Mouse (Mus musculus) ES-Bruce4 (cell line): ENCODE results near the gene Obscn.

Source experiments
- CTCF ChIP-seq: IDR thresholded peaks from one replicate; pipeline ENCODE4 v1.8.1; 2011; ENCODE audit warnings: low read depth, low read length
- POLR2A ChIP-seq: IDR thresholded peaks from one replicate; pipeline ENCODE4 v1.8.1; 2011; ENCODE audit warnings: low read length; ENCODE audit not compliant: insufficient read depth

GRCm38 (mm10) chr11:59135904-59136452, at the start of gene Obscn:
- TF ChIP-seq POLR2A: no peak
- TF ChIP-seq CTCF: no peak
